Mouse (Mus musculus) liver, postnatal 0 days (tissue): Measurements from ENCODE around the gene 4932438H23Rik.

ENCODE experiments used
- CTCF ChIP-seq: sonication (generic); IDR thresholded peaks from 2 replicates; pipeline ENCODE4 v1.5.1; 2016; ENCODE audit warnings: antibody characterized with exemption, low read depth
- EP300 ChIP-seq: IDR thresholded peaks from 2 replicates; pipeline ENCODE4 v1.6.1; 2016; ENCODE audit warnings: antibody characterized with exemption, low read depth, mild to moderate bottlenecking

DNA sequence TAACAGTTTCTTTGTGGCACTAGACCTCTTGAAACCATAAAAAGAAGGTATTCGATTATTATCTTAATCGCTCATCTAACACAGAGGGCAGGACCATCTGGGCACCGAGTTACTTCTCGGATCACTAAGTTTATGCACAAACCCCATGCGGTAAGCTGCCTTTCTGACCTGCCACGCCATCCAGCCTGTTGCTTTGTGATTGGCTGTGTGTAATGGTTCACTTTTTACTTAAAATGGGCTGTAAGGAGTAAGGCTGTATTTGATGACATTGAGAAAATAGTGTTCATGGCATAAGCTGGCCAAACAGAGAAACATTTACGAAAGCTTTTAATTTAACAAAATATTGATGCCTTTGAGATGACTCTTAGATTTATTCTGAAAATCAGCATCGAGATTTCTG lies at the start of gene 4932438H23Rik:
- no peak for TF ChIP-seq EP300
- TF ChIP-seq CTCF = no peak
